Mouse (Mus musculus) intestine, embryonic 16.5 days (tissue): ENCODE measurements around the gene Stk11. TPM values are rescaled to one million over a fixed set of nuclear protein-coding genes. Genes with fewer than 3 reads are reported as not detected.

Source experiments
- ATAC-seq: fragments of 200-750 bp; cut with Nextera tagmentation; 2 replicates; pipeline ENCODE4 v1.8.0; 2017; ENCODE audit warnings: moderate TSS enrichment, moderate library complexity
- H3K27ac ChIP-seq: fragments of 300-500 bp; sonication (generic); 2 replicates; pipeline ENCODE4 v1.5.1; 2014; ENCODE audit warnings: mild to moderate bottlenecking, low read length
- H3K27me3 ChIP-seq: fragments of 300-500 bp; sonication (generic); replicated peaks from 2 replicates; pipeline ENCODE4 v1.6.1; 2014; ENCODE audit warnings: low read length, control low read depth, mixed read lengths; ENCODE audit not compliant: control insufficient read depth, insufficient read depth
- H3K36me3 ChIP-seq: fragments of 300-500 bp; sonication (generic); 2 replicates; pipeline ENCODE4 v1.6.1; 2014; ENCODE audit warnings: low read length, control low read depth; ENCODE audit not compliant: control insufficient read depth, insufficient read depth
- H3K4me1 ChIP-seq: fragments of 300-500 bp; sonication (generic); 2 replicates; pipeline ENCODE4 v1.6.1; 2014; ENCODE audit warnings: low read length, control low read depth, mixed read lengths; ENCODE audit not compliant: control insufficient read depth, insufficient read depth
- H3K4me2 ChIP-seq: fragments of 300-500 bp; sonication (generic); 2 replicates; pipeline ENCODE4 v1.6.1; 2014; ENCODE audit warnings: low read depth, low read length, control low read depth
- H3K4me3 ChIP-seq: fragments of 300-500 bp; sonication (generic); 2 replicates; pipeline ENCODE4 v1.5.1; 2014; ENCODE audit warnings: mild to moderate bottlenecking, low read length
- H3K9ac ChIP-seq: fragments of 300-500 bp; sonication (generic); 2 replicates; pipeline ENCODE4 v1.6.1; 2014; ENCODE audit warnings: low read depth, low read length
- H3K9me3 ChIP-seq: fragments of 300-500 bp; sonication (generic); 2 replicates; pipeline ENCODE4 v1.6.1; 2016; ENCODE audit warnings: low read length, control low read depth; ENCODE audit not compliant: control insufficient read depth
- WGBS: fragments of 180-500 bp; shearing (Covaris S2); extraction: QIAGEN DNeasy Blood & Tissue Kit; methylation state at CpG from one replicate; pipeline ENCODE4 v1.1.7; 2014; 5-methylcytosine and 5-hydroxymethylcytosine counted together
- polyA plus RNA-seq: library from polyadenylated mRNA; unstranded; fragments of >200 nt; fragmentation: Nextera tagmentation; extraction: Ambion mirVana; gene quantifications from 2 replicates; pipeline ENCODE4 v1.2.1, GENCODE M21; 2015

Gene Stk11
- polyA plus RNA-seq, 1 experiment from 2014 or later: 15.7 TPM

- Histone ChIP-seq H3K36me3 (no peaks in the 10 kb centered on the region), H3K27me3 (no peaks in the 10 kb centered on the region), H3K4me2 (no peak overlapping the region), H3K9me3 (no peaks in the 10 kb centered on the region), H3K4me3 (0 out of 2 replicates have a peak overlapping the region, but pooled peaks have one; percentile 89), H3K9ac (peak overlapping the region; percentile 97), H3K27ac (no peak overlapping the region; the same call in 1 of the 2 replicates), H3K4me1 (peaks cover 49% of the 10 kb centered on the region)
- ATAC-seq: no peak
- 79% methylated on average over 2 of the region's 2 CpGs for WGBS
Measured at GRCm38 (mm10) chr10:80103032-80103431, 12.6 kb upstream of the Stk11 start.

GRCm38 (mm10) chr10:80104181-80104580, 11.4 kb upstream of the Stk11 start:
- Histone ChIP-seq H3K4me2 (no peak overlapping the region), H3K9me3 (no peaks in the 10 kb centered on the region), H3K36me3 (no peaks in the 10 kb centered on the region), H3K27me3 (no peaks in the 10 kb centered on the region), H3K27ac (no peak overlapping the region), H3K4me3 (no peak overlapping the region), H3K4me1 (peaks cover 45% of the 10 kb centered on the region), H3K9ac (no peak overlapping the region)
- WGBS: 70% methylated on average over 3 of the region's 3 CpGs
- no peak for ATAC-seq

GRCm38 (mm10) chr10:80105460-80105859, 10.1 kb upstream of the Stk11 start, which contains the start of gene Sbno2:
Gene Sbno2, minus strand, starts transcription at chr10:80105571.
- Histone ChIP-seq H3K9ac (peak within 1 kb of the TSS; percentile 53), H3K4me1 (peaks cover 33% of the 10 kb centered on the region), H3K9me3 (no peaks in the 10 kb centered on the region), H3K27ac (peak within 1 kb of the TSS; percentile 80), H3K27me3 (no peaks in the 10 kb centered on the region), H3K36me3 (no peaks in the 10 kb centered on the region), H3K4me2 (no peak within 1 kb of the TSS), H3K4me3 (peak within 1 kb of the TSS; percentile 14; the same call in 1 of the 2 replicates)
- no peak for ATAC-seq
- 67% methylated on average over 5 of the region's 5 CpGs for WGBS

GRCm38 (mm10) chr10:80105926-80106325, 9.7 kb upstream of the Stk11 start:
- H3K27ac ChIP-seq: peak overlapping the region; percentile 80
- H3K27me3 ChIP-seq: no peaks in the 10 kb centered on the region
- 61% methylated on average over 5 of the region's 5 CpGs for WGBS
- H3K9ac ChIP-seq: peak overlapping the region; percentile 53
- no peaks in the 10 kb centered on the region for H3K36me3 ChIP-seq
- peaks cover 28% of the 10 kb centered on the region for H3K4me1 ChIP-seq
- no peaks in the 10 kb centered on the region for H3K9me3 ChIP-seq
- peak; percentile 67 for ATAC-seq
- H3K4me2 ChIP-seq: no peak overlapping the region
- H3K4me3 ChIP-seq: no peak overlapping the region

- Histone ChIP-seq H3K9ac (no peak overlapping the region), H3K4me1 (peaks cover 17% of the 10 kb centered on the region), H3K36me3 (no peaks in the 10 kb centered on the region), H3K4me3 (no peak overlapping the region), H3K27ac (no peak overlapping the region), H3K4me2 (no peak overlapping the region), H3K27me3 (no peaks in the 10 kb centered on the region), H3K9me3 (no peaks in the 10 kb centered on the region)
- 64% methylated on average over 6 of the region's 6 CpGs for WGBS
- no peak for ATAC-seq
Measured at GRCm38 (mm10) chr10:80107678-80108077, 7.9 kb upstream of the Stk11 start.

- no peaks in the 10 kb centered on the region for H3K9me3 ChIP-seq
- H3K27me3 ChIP-seq: no peaks in the 10 kb centered on the region
- H3K27ac ChIP-seq: peak overlapping the region; percentile 88
- H3K36me3 ChIP-seq: no peaks in the 10 kb centered on the region
- peak overlapping the region; percentile 85 for H3K4me3 ChIP-seq
- peak overlapping the region; percentile 72 for H3K9ac ChIP-seq
- peak overlapping the region; percentile 60 for H3K4me2 ChIP-seq
- ATAC-seq: peak; percentile 71
- WGBS: 3% methylated on average over 27 of the region's 27 CpGs
- H3K4me1 ChIP-seq: peaks cover 31% of the 10 kb centered on the region
Measured at GRCm38 (mm10) chr10:80114341-80115284, 990 bp upstream of the Stk11 start.

GRCm38 (mm10) chr10:80115944-80116335, 337 bp downstream of the Stk11 start:
- H3K27ac ChIP-seq: peak overlapping the region; percentile 81
- H3K27me3 ChIP-seq: no peaks in the 10 kb centered on the region
- peak overlapping the region; percentile 85 for H3K4me3 ChIP-seq
- H3K4me2 ChIP-seq: peak overlapping the region; percentile 96
- no peaks in the 10 kb centered on the region for H3K9me3 ChIP-seq
- H3K9ac ChIP-seq: peak overlapping the region; percentile 94
- 0 out of 2 replicates have a peak, but pooled peaks have one; percentile 13 for ATAC-seq
- H3K4me1 ChIP-seq: peaks cover 35% of the 10 kb centered on the region
- WGBS: under 1% methylated on average over 62 of the region's 63 CpGs
- no peaks in the 10 kb centered on the region; the same call in 1 of the 2 replicates for H3K36me3 ChIP-seq

GRCm38 (mm10) chr10:80116563-80116926, 942 bp downstream of the Stk11 start:
- H3K27ac ChIP-seq: peak overlapping the region; percentile 81

GRCm38 (mm10) chr10:80116927-80117691, 1.5 kb downstream of the Stk11 start:
- peak overlapping the region; percentile 96 for H3K4me2 ChIP-seq
- no peaks in the 10 kb centered on the region for H3K27me3 ChIP-seq
- no peak for ATAC-seq
- WGBS: 3% methylated on average over 30 of the region's 30 CpGs
- peak overlapping the region; percentile 81 for H3K27ac ChIP-seq
- peak overlapping the region; percentile 94 for H3K9ac ChIP-seq
- H3K4me3 ChIP-seq: peak overlapping the region; percentile 85
- H3K36me3 ChIP-seq: peaks cover 7% of the 10 kb centered on the region
- H3K9me3 ChIP-seq: no peaks in the 10 kb centered on the region
- peaks cover 35% of the 10 kb centered on the region for H3K4me1 ChIP-seq

More at GRCm38 (mm10) chr10:80116563-80116926, 942 bp downstream of the Stk11 start:
- peaks cover 35% of the 10 kb centered on the region for H3K4me1 ChIP-seq
- H3K4me2 ChIP-seq: peak overlapping the region; percentile 96
- peak overlapping the region; percentile 94 for H3K9ac ChIP-seq
- no peak for ATAC-seq
- H3K27me3 ChIP-seq: no peaks in the 10 kb centered on the region
- no peaks in the 10 kb centered on the region for H3K9me3 ChIP-seq
- H3K36me3 ChIP-seq: peaks cover 5% of the 10 kb centered on the region
- under 1% methylated on average over 27 of the region's 27 CpGs for WGBS
- H3K4me3 ChIP-seq: peak overlapping the region; percentile 85
